Mouse (Mus musculus) limb, embryonic 10.5 days (tissue): ENCODE measurements around the gene Armcx5. TPM values are rescaled to one million over a fixed set of nuclear protein-coding genes. Genes with fewer than 3 reads are reported as not detected.
"Not testable (repeated sequence)": the region's sequence is repeated elsewhere in the genome, so short reads cannot be mapped to it uniquely, and the experiment has no call there.

Experiments
- DNase-seq: peaks from one replicate; pipeline ENCODE4 v3.0.0-alpha.2; 2017; ENCODE audit warnings: low spot score
- H3K27ac ChIP-seq: fragments of 300-500 bp; sonication (generic); 2 replicates; pipeline ENCODE4 v1.5.1; 2016; ENCODE audit warnings: mild to moderate bottlenecking
- H3K27me3 ChIP-seq: fragments of 300-500 bp; sonication (generic); 2 replicates; pipeline ENCODE4 v1.6.1; 2016; ENCODE audit warnings: low read depth, mild to moderate bottlenecking; ENCODE audit not compliant: poor library complexity, severe bottlenecking
- H3K36me3 ChIP-seq: fragments of 300-500 bp; sonication (generic); 2 replicates; pipeline ENCODE4 v1.6.1; 2016; ENCODE audit warnings: mild to moderate bottlenecking, moderate library complexity
- H3K4me1 ChIP-seq: fragments of 300-500 bp; sonication (generic); 2 replicates; pipeline ENCODE4 v1.6.1; 2016
- H3K4me3 ChIP-seq: fragments of 300-500 bp; sonication (generic); 2 replicates; pipeline ENCODE4 v1.5.1; 2016; ENCODE audit warnings: mild to moderate bottlenecking, moderate library complexity
- H3K9me3 ChIP-seq: fragments of 300-500 bp; sonication (generic); replicated peaks from 2 replicates; pipeline ENCODE4 v1.6.1; 2016; ENCODE audit warnings: mild to moderate bottlenecking
- WGBS: fragments of 180-500 bp; shearing (Covaris S2); methylation state at CpG from one replicate; pipeline ENCODE4 v1.1.7; 2016; 5-methylcytosine and 5-hydroxymethylcytosine counted together
- microRNA counts: library from miRNA; unstranded; fragments of <30 nt; microRNA quantifications from one replicate; lab custom pipeline; 2017
- microRNA-seq: library from miRNA; unstranded; fragments of <30 nt; microRNA quantifications from one replicate; pipeline ENCODE4, GENCODE M21; 2017
- polyA plus RNA-seq: library from polyadenylated mRNA; unstranded; fragments of >200 nt; fragmentation: Nextera tagmentation; extraction: Ambion mirVana; gene quantifications from 2 replicates; pipeline ENCODE4 v1.2.1, GENCODE M21; 2016

Gene Armcx5
- polyA plus RNA-seq, 1 experiment from 2014 or later, result 12.8 TPM

DNA sequence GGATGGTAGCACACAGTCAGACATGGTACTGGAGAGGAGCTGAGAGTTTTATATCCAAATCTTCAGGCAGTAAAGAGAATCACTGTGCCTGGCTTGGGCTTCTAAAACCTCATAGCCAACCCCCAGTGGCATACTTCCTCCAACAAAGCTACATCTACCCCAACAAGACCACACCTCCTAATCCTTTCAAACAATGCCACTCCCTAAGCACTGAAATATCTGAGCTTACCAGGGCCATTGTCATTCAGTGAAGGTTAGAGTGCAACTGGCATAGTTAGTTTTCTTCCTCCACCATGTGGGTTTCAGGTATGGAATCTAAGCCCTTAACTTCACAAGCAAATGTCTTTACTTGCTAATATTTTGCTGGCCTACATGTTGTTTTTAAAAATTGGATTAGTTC is 49.0 kb downstream of the Armcx5 start:
- no peak overlapping the region for H3K4me3 ChIP-seq
- H3K4me1 ChIP-seq, result no peaks in the 10 kb centered on the region
- H3K27ac ChIP-seq, result no peak overlapping the region
- peaks cover 67% of the 10 kb centered on the region for H3K27me3 ChIP-seq
- H3K36me3 ChIP-seq, result no peaks in the 10 kb centered on the region
- no peak for DNase-seq
- H3K9me3 ChIP-seq, result no peaks in the 10 kb centered on the region

DNA sequence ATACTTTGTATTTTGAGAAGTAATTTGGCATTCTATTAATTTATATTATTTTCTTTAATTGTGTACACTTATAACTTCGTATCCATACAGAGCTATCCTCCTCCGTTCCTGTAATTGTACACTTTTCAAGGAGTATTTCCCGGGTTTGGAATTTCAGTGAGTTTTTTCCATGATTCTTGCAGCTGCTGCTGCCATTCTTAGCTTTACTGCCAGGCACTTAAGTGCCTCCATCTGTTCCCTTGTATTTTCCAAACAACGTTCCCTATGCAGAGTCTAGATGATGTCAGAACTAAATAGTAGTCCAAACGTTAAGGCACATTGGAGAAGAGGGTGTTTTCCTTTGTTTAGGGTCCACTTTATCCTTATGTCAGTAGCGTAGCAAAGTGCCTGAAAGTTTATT is 49.8 kb downstream of the Armcx5 start:
- WGBS, result 86% methylated on average over 6 of the region's 6 CpGs
- no peak overlapping the region for H3K4me3 ChIP-seq
- DNase-seq, result no peak
- H3K27me3 ChIP-seq, result peaks cover 63% of the 10 kb centered on the region
- no peak overlapping the region for H3K27ac ChIP-seq
- H3K4me1 ChIP-seq, result no peaks in the 10 kb centered on the region
- no peaks in the 10 kb centered on the region for H3K36me3 ChIP-seq
- no peaks in the 10 kb centered on the region for H3K9me3 ChIP-seq

DNA sequence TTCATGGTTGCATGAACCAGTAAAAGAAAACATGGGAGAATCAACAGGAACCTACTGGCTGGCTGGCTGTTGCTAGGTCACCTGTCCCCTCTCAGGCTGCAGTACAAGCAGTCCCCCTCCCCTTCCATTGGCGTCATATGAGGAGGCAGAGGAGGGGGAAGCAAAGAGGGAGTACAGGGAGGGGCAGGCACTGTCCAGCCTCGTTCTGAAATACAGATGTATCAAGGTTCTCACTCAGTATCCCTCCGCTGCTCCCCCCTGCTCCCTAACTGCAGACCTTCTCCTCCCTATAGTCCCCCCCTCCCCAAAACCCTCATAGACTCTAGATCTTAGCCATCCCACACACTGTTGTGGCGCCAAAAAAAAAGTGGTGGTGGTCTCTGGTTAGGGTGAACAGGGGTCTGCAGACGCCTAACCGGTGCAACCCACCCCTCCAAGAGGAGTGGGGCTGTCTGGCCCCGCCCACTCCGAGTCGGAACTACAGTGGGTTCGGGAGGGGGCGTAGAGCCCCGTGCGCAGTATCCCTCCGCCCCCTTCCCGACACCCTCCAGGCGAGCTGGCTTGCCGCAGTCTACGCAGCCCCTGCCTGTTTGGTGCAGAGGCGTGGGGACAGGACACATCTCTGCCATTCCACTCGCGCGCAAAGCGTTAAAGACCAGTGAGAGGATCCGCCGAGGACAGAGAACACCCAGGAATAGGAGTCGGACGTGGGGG is 53.2 kb downstream of the Armcx5 start:
- H3K27ac ChIP-seq, result peak overlapping the region; percentile 79
- H3K36me3 ChIP-seq, result peaks cover 21% of the 10 kb centered on the region
- WGBS, result 19% methylated on average over 27 of the region's 27 CpGs

DNA sequence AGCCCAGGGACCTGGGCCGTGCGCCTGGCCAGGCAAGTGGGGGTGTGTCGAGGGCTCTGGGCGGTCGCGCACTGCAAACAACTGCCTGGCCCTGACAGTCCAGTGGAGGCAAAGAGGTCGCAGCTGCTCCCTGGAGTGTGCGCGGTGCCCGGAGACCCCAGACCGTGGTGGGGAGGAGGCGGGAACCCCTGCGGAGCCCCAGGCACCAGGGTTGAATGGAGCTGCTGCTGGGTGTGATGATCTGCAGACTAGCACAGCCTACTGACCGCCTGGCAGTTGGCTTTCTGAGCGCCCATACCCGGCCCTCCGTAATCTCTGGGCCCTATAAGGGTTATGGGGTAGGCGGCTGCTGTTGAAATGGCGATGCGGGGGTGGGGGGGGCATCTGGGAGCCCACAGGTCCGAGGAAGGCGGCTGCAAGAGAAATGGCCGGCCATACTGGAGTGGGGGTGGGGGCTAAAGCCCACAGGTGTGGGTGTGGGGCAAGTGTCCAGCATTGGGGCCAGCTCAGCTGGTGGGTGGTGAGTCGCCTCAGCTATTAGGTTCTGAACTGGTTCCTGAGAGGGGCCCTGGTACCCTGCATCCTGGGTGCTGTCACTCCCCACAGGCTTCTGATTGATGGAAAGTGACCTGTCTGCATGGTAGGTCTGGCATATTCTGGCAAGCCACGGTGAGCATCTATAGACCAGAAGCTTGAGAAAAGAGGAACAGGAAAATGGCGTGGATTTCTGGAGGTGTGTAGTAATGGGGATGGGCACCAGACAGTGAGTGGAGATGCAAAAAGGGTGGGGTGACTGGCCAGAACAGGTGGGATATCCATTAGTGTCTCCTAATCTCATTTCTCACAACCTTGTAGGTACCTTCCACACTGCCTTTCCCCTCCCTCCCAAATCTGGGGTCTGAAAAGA is 54.0 kb downstream of the Armcx5 start:
- H3K27ac ChIP-seq, result peak overlapping the region; percentile 79
- WGBS, result 17% methylated on average over 25 of the region's 26 CpGs
- H3K9me3 ChIP-seq, H3K4me1 ChIP-seq: not testable (repeated sequence)
- peaks cover 28% of the 10 kb centered on the region for H3K36me3 ChIP-seq
- peak overlapping the region; percentile 62 for H3K4me3 ChIP-seq
- peaks cover 61% of the 10 kb centered on the region for H3K27me3 ChIP-seq
- peak; percentile 34 for DNase-seq

More for the DNA sequence above, 53.2 kb downstream of the Armcx5 start:
- H3K4me1 ChIP-seq, H3K9me3 ChIP-seq: not testable (repeated sequence)
- DNase-seq, result peak; percentile 62
- peaks cover 60% of the 10 kb centered on the region for H3K27me3 ChIP-seq
- H3K4me3 ChIP-seq, result peak overlapping the region; percentile 62

MicroRNA genes within 50 kb of the gene (microRNA counts, 519-probe panel; counts per million panel counts)
- microRNA mmu-miR-1970 (lab: Ali Mortazavi, UCI), result 684 counts per million, percentile 72 among the panel's probes with 10 or more counts

Small RNAs within 50 kb of the gene (microRNA-seq; reads per million reads assigned to microRNA genes)
- gene Mir1970, result not detected
- gene Mir7646, result not detected

Other genes starting within 250 kb of the Armcx5 start
- not detected in 2 replicates for gene AV320801, start 248.1 kb upstream of the Armcx5 start, polyA plus RNA-seq
- not detected in 2 replicates for gene Nxf7, start 144.0 kb upstream of the Armcx5 start, polyA plus RNA-seq
- gene Prame, start 115.0 kb upstream of the Armcx5 start, polyA plus RNA-seq, result not detected in 2 replicates
- 0.08 TPM in 1 of 2 replicates, not detected in the other for gene Tcp11x2, start 48.9 kb upstream of the Armcx5 start, polyA plus RNA-seq
- not detected in 2 replicates for gene Tmsb15a, start 17.5 kb upstream of the Armcx5 start, polyA plus RNA-seq
- gene Gprasp1, start within 50 bp of the Armcx5 start, polyA plus RNA-seq, result 41.7 and 55.8 TPM in 2 replicates
- gene Bhlhb9, start 54.9 kb downstream of the Armcx5 start, polyA plus RNA-seq, result 48.5 and 57.1 TPM in 2 replicates
- gene Gprasp2, start 96.3 kb downstream of the Armcx5 start, polyA plus RNA-seq, result 21.0 and 32.5 TPM in 2 replicates